Mouse (Mus musculus) brown adipose tissue, adult 24 weeks (tissue): ENCODE data around the gene Nufip1. TPM values are rescaled to one million over a fixed set of nuclear protein-coding genes. Genes with fewer than 3 reads are reported as not detected.

ENCODE experiments used
- H3K27ac ChIP-seq: fragments of 200-500 bp; replicated peaks from 2 replicates; pipeline ENCODE4 v1.5.1; 2012; ENCODE audit warnings: low read depth, mild to moderate bottlenecking, low read length
- H3K4me1 ChIP-seq: fragments of 200-500 bp; 2 replicates; pipeline ENCODE4 v1.6.1; 2012; ENCODE audit warnings: low read length, mixed read lengths; ENCODE audit not compliant: control insufficient read depth, insufficient read depth, insufficient read length
- H3K4me3 ChIP-seq: fragments of 200-500 bp; 2 replicates; pipeline ENCODE4 v1.5.1; 2012; ENCODE audit warnings: low read depth, mild to moderate bottlenecking, low read length, moderate library complexity; ENCODE audit not compliant: insufficient read depth
- polyA plus RNA-seq: library from polyadenylated mRNA; stranded (reverse); fragments of >200 nt; gene quantifications from 2 replicates; pipeline ENCODE4 v1.2.4, GENCODE M21; 2012; ENCODE audit not compliant: missing spikeins, insufficient read depth, insufficient read length

Nufip1 gene
- polyA plus RNA-seq, 1 experiment, result 2.5 TPM

DNA sequence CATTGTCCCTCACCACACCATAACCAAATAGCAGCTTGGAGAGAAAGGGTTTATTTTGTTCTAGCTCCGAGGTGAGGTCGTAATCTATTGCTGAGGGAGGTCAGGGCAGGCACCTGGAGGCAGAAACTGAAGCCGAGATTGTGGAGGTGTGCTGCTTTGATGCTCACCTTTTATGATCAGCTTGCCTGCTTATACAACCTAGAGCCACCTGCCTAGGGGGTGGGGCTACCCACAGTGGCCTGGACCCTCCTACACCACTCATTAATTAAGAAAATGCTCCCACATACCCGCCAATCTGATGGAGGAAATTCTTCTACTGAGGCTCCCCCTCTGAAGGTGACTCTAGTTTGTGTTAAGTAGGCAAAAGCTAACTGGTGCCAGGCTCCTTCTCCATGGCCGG is 74.7 kb downstream of the Nufip1 start:
- no peak overlapping the region for H3K27ac ChIP-seq
- no peak overlapping the region for H3K4me3 ChIP-seq
- H3K4me1 ChIP-seq, result no peaks in the 10 kb centered on the region

DNA sequence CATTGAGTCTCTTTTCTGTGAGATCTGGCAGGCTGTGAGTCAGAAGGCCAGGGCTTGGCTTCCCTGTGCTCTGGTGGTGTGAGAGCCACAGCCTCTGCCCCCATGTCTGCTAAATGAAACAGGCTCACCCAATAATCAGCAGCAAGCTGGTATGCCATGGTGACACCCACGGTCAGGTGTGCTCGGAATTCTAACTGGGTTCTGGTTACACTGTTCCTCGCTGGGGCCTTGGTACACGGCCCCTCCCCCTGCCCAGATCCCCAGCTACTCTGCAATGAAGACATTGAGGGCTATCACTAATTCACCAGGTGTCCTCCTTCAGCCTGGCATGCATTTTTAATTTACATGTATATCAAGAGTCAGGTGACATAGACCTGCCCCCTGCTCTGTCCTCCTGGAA is 75.6 kb downstream of the Nufip1 start:
- Histone ChIP-seq H3K27ac (no peak overlapping the region), H3K4me1 (no peaks in the 10 kb centered on the region), H3K4me3 (no peak overlapping the region)

Other genes with a start within 250 kb of the Nufip1 start
- not detected in 2 replicates for gene Kctd4, start 155.9 kb upstream of the Nufip1 start, polyA plus RNA-seq
- 12.4 and 16.3 TPM in 2 replicates for gene Gtf2f2, start 100.0 kb upstream of the Nufip1 start, polyA plus RNA-seq
- 6.4 and 8.3 TPM in 2 replicates for gene Gpalpp1, start 131 bp upstream of the Nufip1 start, polyA plus RNA-seq